Mouse (Mus musculus): ENCODE results near the gene Myrf.
"Not testable (repeated sequence)": the region's sequence is repeated elsewhere in the genome, so short reads cannot be mapped to it uniquely, and the experiment has no call there.

The Myrf gene

GRCm38 (mm10) chr19:10176477-10176876, 64.1 kb downstream of the Myrf start:
- DNase-seq (ENCODE audit: low spot score): no peak

DNA sequence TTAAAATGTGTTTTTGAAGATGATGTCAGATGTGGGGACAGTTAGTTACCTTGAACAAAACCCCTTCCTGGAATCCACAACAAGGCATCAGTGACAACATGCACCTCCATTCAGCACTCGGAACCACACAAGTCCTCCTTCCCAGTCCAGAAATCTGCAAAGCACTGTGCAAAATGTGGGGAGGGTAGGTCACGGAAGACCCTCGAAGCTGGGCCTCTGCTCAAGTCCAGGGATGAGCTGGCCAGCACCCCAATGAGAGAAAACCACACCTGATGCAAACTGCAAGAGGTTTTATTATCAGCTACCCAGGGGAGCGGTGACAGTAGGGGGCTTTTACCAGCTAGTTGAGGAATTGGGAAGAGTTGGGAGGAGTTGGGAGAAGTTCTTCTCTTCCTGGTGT, 65.6 kb downstream of the Myrf start:
- DNase-seq (ENCODE audit: low spot score): no peak

- DNase-seq (ENCODE audit: low spot score): no peak
Measured at GRCm38 (mm10) chr19:10173844-10174539, 66.6 kb downstream of the Myrf start.

DNA sequence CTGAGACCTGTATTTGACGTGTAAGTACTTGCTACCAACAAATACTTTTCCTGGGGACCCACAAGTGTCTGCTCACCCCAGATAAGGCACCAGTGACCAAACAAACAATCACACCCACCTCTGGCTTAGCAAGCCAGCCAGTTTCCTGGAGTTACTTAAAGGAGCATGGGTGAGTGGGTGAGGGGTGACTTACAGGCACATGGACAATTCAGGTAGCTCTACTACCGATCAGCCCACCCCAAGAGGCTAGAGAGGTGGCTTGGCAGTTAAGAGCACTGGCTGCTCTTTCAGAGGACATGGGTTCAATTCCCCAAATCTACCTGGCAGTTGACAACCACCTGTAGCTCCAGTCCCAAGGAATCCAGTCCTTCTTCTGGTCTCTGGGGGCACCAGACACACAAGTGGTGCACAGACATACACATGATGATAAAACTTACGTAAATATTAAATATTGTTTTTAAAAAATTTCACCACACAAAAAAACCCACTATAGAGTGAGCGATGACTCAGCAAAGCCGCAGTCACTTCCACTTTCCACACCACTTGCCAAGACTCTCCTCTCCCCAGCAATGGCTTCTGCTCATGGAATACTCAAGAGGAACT, 67.3 kb downstream of the Myrf start:
- peak; percentile 53 for DNase-seq (ENCODE audit: low spot score)

DNA sequence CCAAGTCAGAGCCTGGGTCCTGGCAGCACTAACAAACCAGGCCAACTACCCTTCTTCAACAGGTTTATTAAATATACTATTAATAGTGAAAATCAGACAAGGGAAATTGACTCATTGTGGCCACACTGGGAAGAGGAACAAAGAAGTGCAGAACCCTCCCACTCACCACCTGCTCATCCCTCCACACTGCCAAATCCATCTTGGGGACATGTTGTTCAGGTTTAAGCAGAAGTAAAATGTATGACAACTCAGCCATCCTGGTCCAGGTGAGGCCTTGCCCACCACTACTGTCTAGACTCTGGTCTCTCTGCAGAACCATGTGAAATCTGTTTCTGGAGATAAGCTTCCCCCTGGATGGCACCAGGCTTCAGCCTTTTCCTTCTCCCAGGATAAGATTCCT, 68.7 kb downstream of the Myrf start:
- no peak for DNase-seq (ENCODE audit: low spot score)

DNA sequence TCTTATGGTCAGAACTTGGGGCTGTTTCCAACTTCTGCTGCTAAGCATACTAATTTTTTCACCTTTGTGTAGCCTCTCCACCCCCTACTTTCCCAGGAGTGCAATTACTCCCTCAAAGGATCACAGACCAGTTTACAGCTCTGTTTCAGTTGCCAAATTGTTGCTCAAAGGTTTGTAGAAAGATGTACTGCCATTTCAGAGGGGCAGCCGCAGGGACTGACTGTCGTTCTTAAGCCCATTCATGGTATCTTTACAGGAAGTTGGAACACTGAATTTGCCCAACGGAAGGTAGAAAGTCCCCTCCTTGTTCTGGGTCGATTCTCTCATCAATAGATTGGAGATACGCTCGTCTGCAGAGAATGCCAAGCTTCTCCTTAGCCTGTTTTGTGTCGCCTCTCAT, 69.2 kb downstream of the Myrf start:
- no peak for DNase-seq (ENCODE audit: low spot score)

- no peak for DNase-seq (ENCODE audit: low spot score)
Measured at GRCm38 (mm10) chr19:10170466-10170865, 70.1 kb downstream of the Myrf start.

DNA sequence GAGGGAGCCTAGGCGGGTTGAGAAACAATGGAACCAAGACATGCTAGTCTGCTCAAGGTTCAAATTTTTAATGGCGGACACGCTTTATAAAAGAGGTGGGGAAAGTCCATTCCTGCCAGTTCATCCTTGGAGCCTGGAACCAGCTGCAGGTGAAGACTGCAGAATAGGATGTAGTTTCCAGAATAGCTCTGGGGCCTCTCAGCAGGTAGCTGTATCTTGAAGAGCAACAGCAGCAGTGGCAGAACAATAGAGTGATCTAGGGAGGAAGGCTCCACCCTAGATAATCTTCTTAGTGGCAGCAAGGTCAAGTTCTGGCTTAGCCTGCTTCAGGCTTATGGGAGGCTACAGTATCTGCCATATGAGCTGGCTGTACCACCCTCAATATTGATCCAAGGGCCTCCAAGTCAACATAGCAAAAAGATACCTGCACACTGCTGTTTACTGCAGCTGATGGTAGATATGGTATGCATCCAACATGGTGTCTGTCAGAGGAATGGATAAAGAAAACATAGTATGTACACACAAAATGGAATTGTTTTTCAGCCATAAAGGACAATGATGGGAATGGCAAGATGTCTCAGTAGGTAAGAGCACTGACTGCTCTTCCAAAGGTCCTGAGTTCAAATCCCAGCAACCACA, 70.7 kb downstream of the Myrf start:
- not testable (repeated sequence) for DNase-seq (ENCODE audit: low spot score)

DNA sequence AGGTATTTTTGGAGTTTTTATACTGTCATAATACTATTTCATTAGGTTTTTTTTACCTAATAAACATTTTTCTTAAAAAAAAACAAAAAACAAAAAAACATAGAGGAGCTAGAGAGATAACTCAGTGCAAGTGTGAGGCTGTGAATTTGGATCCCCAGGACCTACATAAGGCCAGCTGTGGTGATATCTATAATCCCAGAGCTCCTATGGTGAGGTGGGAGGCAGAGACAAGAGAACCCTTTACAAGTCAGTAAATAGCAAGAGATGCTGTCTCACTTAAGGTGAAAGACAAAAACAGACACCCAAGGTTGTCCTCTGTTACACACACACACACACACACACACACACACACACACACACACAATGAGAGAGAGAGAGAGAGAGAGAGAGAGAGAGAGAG, 71.4 kb downstream of the Myrf start:
- no peak for DNase-seq (ENCODE audit: low spot score)

DNA sequence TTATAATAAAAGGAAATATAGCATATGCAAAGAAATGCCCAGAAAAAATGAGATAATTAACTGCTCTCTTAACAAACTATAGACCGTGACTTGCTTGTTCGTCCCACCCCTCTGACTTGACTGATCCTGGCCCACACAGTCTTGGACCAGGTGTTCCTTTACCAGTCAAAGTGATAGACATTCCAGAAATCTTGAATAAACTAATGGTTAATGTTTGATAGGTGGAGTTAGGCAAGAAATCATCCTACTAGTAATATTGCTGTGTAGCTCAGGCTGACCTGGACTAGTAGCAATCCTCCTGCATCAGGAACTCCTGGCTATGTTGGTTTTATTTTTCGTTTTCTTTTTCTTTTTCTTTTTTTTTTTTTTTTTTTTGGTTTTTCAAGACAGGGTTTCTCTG, 72.1 kb downstream of the Myrf start:
- DNase-seq (ENCODE audit: low spot score): no peak

GRCm38 (mm10) chr19:10167951-10168350, 72.6 kb downstream of the Myrf start:
- no peak for DNase-seq (ENCODE audit: low spot score)

- no peak for DNase-seq (ENCODE audit: low spot score)
Measured at GRCm38 (mm10) chr19:10167112-10167511, 73.4 kb downstream of the Myrf start.

- not testable (repeated sequence) for DNase-seq (ENCODE audit: low spot score)
Measured at GRCm38 (mm10) chr19:10165928-10166327, 74.6 kb downstream of the Myrf start.

DNA sequence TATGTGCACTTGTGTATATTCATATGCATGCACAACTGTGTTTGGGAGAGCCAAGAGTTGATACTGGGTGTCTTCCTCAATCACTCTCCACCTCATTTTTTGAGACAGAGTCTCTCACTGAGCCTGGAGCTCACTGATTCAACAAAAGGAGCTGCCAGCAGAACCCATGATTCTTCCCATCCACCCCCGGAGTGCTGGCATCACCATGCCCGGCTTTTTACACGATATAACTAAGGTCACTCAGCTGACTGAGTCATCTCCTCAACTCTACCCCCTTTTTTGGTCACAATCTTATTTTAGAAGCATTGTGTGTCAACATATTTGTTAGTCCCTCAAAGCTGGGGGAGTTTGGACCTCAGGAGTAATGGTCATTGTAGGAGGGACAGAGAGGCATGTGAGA, 76.7 kb downstream of the Myrf start:
- DNase-seq (ENCODE audit: low spot score): no peak
